Mouse (Mus musculus) splenic B cell, adult 2 months (primary cell): ENCODE measurements around the gene Gnas.
A peak's percentile ranks its signal among the peaks of the same experiment; 100 is the strongest.

ENCODE experiments used
- DNase-seq: peaks from one replicate; pipeline ENCODE4 v3.0.0-alpha.2; 2011; ENCODE audit warnings: low read depth, low spot score
- H3K27me3 ChIP-seq: 2 replicates; pipeline ENCODE4 v1.6.1; 2012; ENCODE audit warnings: mild to moderate bottlenecking, low read length, moderate library complexity, mixed read lengths; ENCODE audit not compliant: control insufficient read depth, poor library complexity, insufficient read depth, severe bottlenecking
- H3K36me3 ChIP-seq: 2 replicates; pipeline ENCODE4 v1.6.1; 2012; ENCODE audit warnings: mild to moderate bottlenecking, low read length, moderate library complexity, mixed read lengths; ENCODE audit not compliant: control insufficient read depth, poor library complexity, insufficient read depth, severe bottlenecking

Gnas gene

GRCm38 (mm10) chr2:174328926-174329662, 45.0 kb downstream of the Gnas start:
- Histone ChIP-seq H3K27me3 (no peaks in the 10 kb centered on the region), H3K36me3 (no peaks in the 10 kb centered on the region)
- peak; percentile 71 for DNase-seq

GRCm38 (mm10) chr2:174329663-174330615, 45.8 kb downstream of the Gnas start:
- Histone ChIP-seq H3K27me3 (no peaks in the 10 kb centered on the region), H3K36me3 (0 out of 2 replicates have a peak, but pooled peaks cover 2% of the 10 kb centered on the region)
- peak; percentile 57 for DNase-seq

- DNase-seq = peak; percentile 74
- Histone ChIP-seq H3K27me3 (no peaks in the 10 kb centered on the region), H3K36me3 (0 out of 2 replicates have a peak, but pooled peaks cover 2% of the 10 kb centered on the region)
Measured at GRCm38 (mm10) chr2:174330616-174331191, 46.6 kb downstream of the Gnas start.

GRCm38 (mm10) chr2:174331282-174332030, 47.3 kb downstream of the Gnas start:
- Histone ChIP-seq H3K36me3 (0 out of 2 replicates have a peak, but pooled peaks cover 2% of the 10 kb centered on the region), H3K27me3 (no peaks in the 10 kb centered on the region)
- DNase-seq = no peak

GRCm38 (mm10) chr2:174333239-174333890, 49.2 kb downstream of the Gnas start:
- H3K36me3 ChIP-seq = peaks cover 4% of the 10 kb centered on the region; the same call in 1 of the 2 replicates
- DNase-seq = no peak
- H3K27me3 ChIP-seq = no peaks in the 10 kb centered on the region

GRCm38 (mm10) chr2:174334415-174334814, 50.3 kb downstream of the Gnas start:
- peaks cover 6% of the 10 kb centered on the region for H3K36me3 ChIP-seq

GRCm38 (mm10) chr2:174337275-174337674, 53.2 kb downstream of the Gnas start:
- peaks cover 11% of the 10 kb centered on the region for H3K36me3 ChIP-seq
- no peaks in the 10 kb centered on the region for H3K27me3 ChIP-seq
- DNase-seq = no peak

More at GRCm38 (mm10) chr2:174334415-174334814, 50.3 kb downstream of the Gnas start:
- no peak for DNase-seq
- no peaks in the 10 kb centered on the region for H3K27me3 ChIP-seq

- no peak for DNase-seq
- no peaks in the 10 kb centered on the region for H3K27me3 ChIP-seq
Measured at GRCm38 (mm10) chr2:174339701-174340100, 55.6 kb downstream of the Gnas start.

GRCm38 (mm10) chr2:174340229-174340892, 56.2 kb downstream of the Gnas start:
- Histone ChIP-seq H3K36me3 (peaks cover 18% of the 10 kb centered on the region), H3K27me3 (no peaks in the 10 kb centered on the region)
- no peak for DNase-seq

More at GRCm38 (mm10) chr2:174339701-174340100, 55.6 kb downstream of the Gnas start:
- peaks cover 14% of the 10 kb centered on the region for H3K36me3 ChIP-seq

- peaks cover 25% of the 10 kb centered on the region for H3K36me3 ChIP-seq
- no peaks in the 10 kb centered on the region for H3K27me3 ChIP-seq
- DNase-seq = no peak
Measured at GRCm38 (mm10) chr2:174340893-174341580, 56.9 kb downstream of the Gnas start.

- Histone ChIP-seq H3K36me3 (peaks cover 29% of the 10 kb centered on the region), H3K27me3 (no peaks in the 10 kb centered on the region)
- DNase-seq = no peak
Measured at GRCm38 (mm10) chr2:174342793-174343400, 58.8 kb downstream of the Gnas start.

- H3K36me3 ChIP-seq = peaks cover 29% of the 10 kb centered on the region
- no peaks in the 10 kb centered on the region for H3K27me3 ChIP-seq
- no peak for DNase-seq
Measured at GRCm38 (mm10) chr2:174343566-174343965, 59.4 kb downstream of the Gnas start.
